Mouse (Mus musculus): ENCODE measurements at regions not wholly inside any gene's neighbourhood (a gene's known extent, or its start where the extent isn't known, plus 50 kb on each side); places are given as distances from the start of the nearest gene placed in this dataset.
"Not testable (repeated sequence)": the region's sequence is repeated elsewhere in the genome, so short reads cannot be mapped to it uniquely, and the experiment has no call there.

GRCm38 (mm10) chr11:29628476-29628875 lies 64.3 kb upstream of the Rtn4 start:
- Histone ChIP-seq H3K36me3 (ENCODE audit: control insufficient read depth, insufficient read depth) (no peaks in the 10 kb centered on the region), H3ac (ENCODE audit: control insufficient read depth, insufficient read length) (no peak overlapping the region), H3K4me2 (ENCODE audit: low read depth) (no peak overlapping the region), H3K27me3 (ENCODE audit: control insufficient read depth, insufficient read depth, insufficient read length) (no peaks in the 10 kb centered on the region), H3K79me2 (ENCODE audit: control insufficient read depth, insufficient read depth) (no peaks in the 10 kb centered on the region), H3K4me3 (no peak overlapping the region)
- TF ChIP-seq E2F4 (IDR thresholded peaks at IDR 0.05; ENCODE audit: insufficient read depth) = no peak
- no peak for TF ChIP-seq MYOD1 (IDR thresholded peaks at IDR 0.05; ENCODE audit: control insufficient read depth in 1 of 3, insufficient read length in 2 of 3, low read depth in 2 of 3)
- no peak for TF ChIP-seq REST (IDR thresholded peaks at IDR 0.05; ENCODE audit: insufficient read depth, insufficient read length)
- no peak for TF ChIP-seq SRF (IDR thresholded peaks at IDR 0.05; ENCODE audit: control insufficient read depth, insufficient read length, low read depth)
- no peak for TF ChIP-seq MYOG (IDR thresholded peaks at IDR 0.05; ENCODE audit: control insufficient read depth in 1 of 3, insufficient read depth in 1 of 3, insufficient read length in 2 of 3, low read depth in 2 of 3)

GRCm38 (mm10) chr11:29632486-29632885 lies 60.3 kb upstream of the Rtn4 start:
- no peaks in the 10 kb centered on the region for H3K27me3 ChIP-seq (ENCODE audit: control insufficient read depth, insufficient read depth, insufficient read length)
- TF ChIP-seq MAX (IDR thresholded peaks at IDR 0.05; ENCODE audit: low read depth) = no peak
- no peak for TF ChIP-seq POLR2A (IDR thresholded peaks at IDR 0.05; ENCODE audit: insufficient read length, low read depth)
- TF ChIP-seq TCF3 (IDR thresholded peaks at IDR 0.05; ENCODE audit: insufficient read length, low read depth) = no peak
- no peak for TF ChIP-seq POLR2AphosphoS2 (IDR thresholded peaks at IDR 0.05; ENCODE audit: insufficient read length, low read depth)
- no peak for TF ChIP-seq SRF (IDR thresholded peaks at IDR 0.05; ENCODE audit: control insufficient read depth, insufficient read length, low read depth)
- no peak for TF ChIP-seq REST (IDR thresholded peaks at IDR 0.05; ENCODE audit: insufficient read depth, insufficient read length)
- no peak for TF ChIP-seq USF1 (IDR thresholded peaks at IDR 0.05; ENCODE audit: low read depth)
- TF ChIP-seq TCF12 (IDR thresholded peaks at IDR 0.05; ENCODE audit: insufficient read depth, poor library complexity, severe bottlenecking) = no peak
- no peak for TF ChIP-seq CEBPB (IDR thresholded peaks at IDR 0.05; ENCODE audit: insufficient read depth, poor library complexity, severe bottlenecking)
- no peak for TF ChIP-seq E2F4 (IDR thresholded peaks at IDR 0.05; ENCODE audit: insufficient read depth)
- TF ChIP-seq MYOD1 (IDR thresholded peaks at IDR 0.05; ENCODE audit: control insufficient read depth in 1 of 3, insufficient read length in 2 of 3, low read depth in 2 of 3) = no peak
- no peak for TF ChIP-seq MYOG (IDR thresholded peaks at IDR 0.05; ENCODE audit: control insufficient read depth in 1 of 3, insufficient read depth in 1 of 3, insufficient read length in 2 of 3, low read depth in 2 of 3)
- H3K4me2 ChIP-seq (ENCODE audit: low read depth) = peak overlapping the region; percentile 20
- no peak overlapping the region for H3ac ChIP-seq (ENCODE audit: control insufficient read depth, insufficient read length)
- no peaks in the 10 kb centered on the region for H3K36me3 ChIP-seq (ENCODE audit: control insufficient read depth, insufficient read depth)
- H3K79me2 ChIP-seq (ENCODE audit: control insufficient read depth, insufficient read depth) = no peaks in the 10 kb centered on the region
- no peak overlapping the region for H3K4me3 ChIP-seq

GRCm38 (mm10) chr11:29633288-29633687 lies 59.5 kb upstream of the Rtn4 start:
- H3ac ChIP-seq (ENCODE audit: control insufficient read depth, insufficient read length); H3K27me3 ChIP-seq (ENCODE audit: control insufficient read depth, insufficient read depth, insufficient read length); H3K36me3 ChIP-seq (ENCODE audit: control insufficient read depth, insufficient read depth); H3K79me2 ChIP-seq (ENCODE audit: control insufficient read depth, insufficient read depth); H3K4me3 ChIP-seq: not testable (repeated sequence)
- peak overlapping the region; percentile 0 for H3K4me2 ChIP-seq (ENCODE audit: low read depth)

- H3K79me2 ChIP-seq (ENCODE audit: control insufficient read depth, insufficient read depth) = no peaks in the 10 kb centered on the region
- H3K36me3 ChIP-seq (ENCODE audit: control insufficient read depth, insufficient read depth) = no peaks in the 10 kb centered on the region
- H3K4me2 ChIP-seq (ENCODE audit: low read depth) = peak overlapping the region; percentile 61
- no peak overlapping the region for H3K4me3 ChIP-seq
- H3ac ChIP-seq (ENCODE audit: control insufficient read depth, insufficient read length) = no peak overlapping the region
- no peaks in the 10 kb centered on the region for H3K27me3 ChIP-seq (ENCODE audit: control insufficient read depth, insufficient read depth, insufficient read length)
- no peak for TF ChIP-seq MAX (IDR thresholded peaks at IDR 0.05; ENCODE audit: low read depth)
- TF ChIP-seq POLR2AphosphoS2 (IDR thresholded peaks at IDR 0.05; ENCODE audit: insufficient read length, low read depth) = no peak
- peak; percentile 93 for TF ChIP-seq TCF12 (IDR thresholded peaks at IDR 0.05; ENCODE audit: insufficient read depth, poor library complexity, severe bottlenecking)
- no peak for TF ChIP-seq SRF (IDR thresholded peaks at IDR 0.05; ENCODE audit: control insufficient read depth, insufficient read length, low read depth)
- peak; percentile 56 to 88 (median 87) for TF ChIP-seq MYOD1 (IDR thresholded peaks at IDR 0.05; ENCODE audit: control insufficient read depth in 1 of 3, insufficient read length in 2 of 3, low read depth in 2 of 3)
- TF ChIP-seq USF1 (IDR thresholded peaks at IDR 0.05; ENCODE audit: low read depth) = no peak
- TF ChIP-seq MYOG (IDR thresholded peaks at IDR 0.05; ENCODE audit: control insufficient read depth in 1 of 3, insufficient read depth in 1 of 3, insufficient read length in 2 of 3, low read depth in 2 of 3) = peak; percentile 79 to 95 (median 90)
- no peak for TF ChIP-seq POLR2A (IDR thresholded peaks at IDR 0.05; ENCODE audit: insufficient read length, low read depth)
- TF ChIP-seq TCF3 (IDR thresholded peaks at IDR 0.05; ENCODE audit: insufficient read length, low read depth) = peak; percentile 81
- TF ChIP-seq CEBPB (IDR thresholded peaks at IDR 0.05; ENCODE audit: insufficient read depth, poor library complexity, severe bottlenecking) = peak; percentile 22; the same call in 1 of the 2 replicates
- no peak for TF ChIP-seq REST (IDR thresholded peaks at IDR 0.05; ENCODE audit: insufficient read depth, insufficient read length)
- TF ChIP-seq E2F4 (IDR thresholded peaks at IDR 0.05; ENCODE audit: insufficient read depth) = no peak
Observed at GRCm38 (mm10) chr11:29636759-29637200, 56.0 kb upstream of the Rtn4 start.

GRCm38 (mm10) chr11:29638093-29638669 lies 54.6 kb upstream of the Rtn4 start:
- Histone ChIP-seq H3K27me3 (ENCODE audit: control insufficient read depth, insufficient read depth, insufficient read length) (no peaks in the 10 kb centered on the region), H3K79me2 (ENCODE audit: control insufficient read depth, insufficient read depth) (no peaks in the 10 kb centered on the region), H3ac (ENCODE audit: control insufficient read depth, insufficient read length) (no peak overlapping the region), H3K36me3 (ENCODE audit: control insufficient read depth, insufficient read depth) (no peaks in the 10 kb centered on the region), H3K4me3 (no peak overlapping the region), H3K4me2 (ENCODE audit: low read depth) (peak overlapping the region; percentile 61)
- TF ChIP-seq MYOD1 (IDR thresholded peaks at IDR 0.05; ENCODE audit: control insufficient read depth in 1 of 3, insufficient read length in 2 of 3, low read depth in 2 of 3) (peak; percentile 98 to 99 (median 99)), TCF12 (IDR thresholded peaks at IDR 0.05; ENCODE audit: insufficient read depth, poor library complexity, severe bottlenecking) (peak; percentile 100), POLR2A (IDR thresholded peaks at IDR 0.05; ENCODE audit: insufficient read length, low read depth) (no peak), TCF3 (IDR thresholded peaks at IDR 0.05; ENCODE audit: insufficient read length, low read depth) (peak; percentile 98), USF1 (IDR thresholded peaks at IDR 0.05; ENCODE audit: low read depth) (no peak), MYOG (IDR thresholded peaks at IDR 0.05; ENCODE audit: control insufficient read depth in 1 of 3, insufficient read depth in 1 of 3, insufficient read length in 2 of 3, low read depth in 2 of 3) (peak; percentile 91 to 99 (median 99)), CEBPB (IDR thresholded peaks at IDR 0.05; ENCODE audit: insufficient read depth, poor library complexity, severe bottlenecking) (peak; percentile 89; the same call in 1 of the 2 replicates), E2F4 (IDR thresholded peaks at IDR 0.05; ENCODE audit: insufficient read depth) (no peak)

All from myocyte (in vitro differentiated cells).